7 mouse cellular contexts compared by ENCODE assay signal in genomic region chr10:119615240-119615885, GRCm38 (mm10).
DNase-seq lines count a peak whose midpoint lies in the region; ATAC-seq and TF ChIP-seq lines count a peak whose summit lies in the region.

No protein-coding gene starts in this region.

- no peaks in the 10 kb centered on the region for H3K9me3 ChIP-seq in embryonic facial prominence, embryonic 13.5 days
- H3K9me3 ChIP-seq in liver, embryonic 11.5 days (ENCODE audit: control insufficient read depth, low read length): no peaks in the 10 kb centered on the region; the same call in 1 of the 2 replicates
- H3K9me3 ChIP-seq in neural tube, embryonic 13.5 days: no peaks in the 10 kb centered on the region

- no peak overlapping the region for H3K4me3 ChIP-seq in embryonic facial prominence, embryonic 13.5 days
- H3K4me3 ChIP-seq in kidney, adult 2 months (ENCODE audit: insufficient read depth, low read depth, low read length): no peak overlapping the region
- H3K4me3 ChIP-seq in liver, embryonic 11.5 days (ENCODE audit: low read depth, low read length): no peak overlapping the region
- H3K4me3 ChIP-seq in neural tube, embryonic 13.5 days: no peak overlapping the region

- no peak for TF ChIP-seq POLR2A in kidney, adult 2 months (IDR thresholded peaks at IDR 0.05; ENCODE audit: low read depth, low read length)

- H3K4me1 ChIP-seq in embryonic facial prominence, embryonic 13.5 days: peaks cover 21% of the 10 kb centered on the region
- peaks cover 4% of the 10 kb centered on the region for H3K4me1 ChIP-seq in kidney, adult 2 months (ENCODE audit: control insufficient read depth, insufficient read depth, low read length)
- 0 out of 2 replicates have a peak, but pooled peaks cover 3% of the 10 kb centered on the region for H3K4me1 ChIP-seq in liver, embryonic 11.5 days (replicated peaks; ENCODE audit: control insufficient read depth, insufficient read depth, low read length)
- H3K4me1 ChIP-seq in neural tube, embryonic 13.5 days (replicated peaks): peaks cover 46% of the 10 kb centered on the region

- H3K27ac ChIP-seq in embryonic facial prominence, embryonic 13.5 days: peak overlapping the region; percentile 36
- H3K27ac ChIP-seq in kidney, adult 2 months (ENCODE audit: insufficient read depth, low read depth, low read length): no peak overlapping the region
- no peak overlapping the region for H3K27ac ChIP-seq in liver, embryonic 11.5 days (ENCODE audit: low read depth, low read length)
- H3K27ac ChIP-seq in neural tube, embryonic 13.5 days (replicated peaks): peak overlapping the region; percentile 33; the same call in 1 of the 2 replicates

- no peaks in the 10 kb centered on the region for H3K27me3 ChIP-seq in embryonic facial prominence, embryonic 13.5 days
- H3K27me3 ChIP-seq in kidney, adult 2 months (replicated peaks; ENCODE audit: control insufficient read depth, insufficient read depth, low read length): no peaks in the 10 kb centered on the region
- no peaks in the 10 kb centered on the region for H3K27me3 ChIP-seq in liver, embryonic 11.5 days (replicated peaks; ENCODE audit: control insufficient read depth, insufficient read depth, low read length)
- no peaks in the 10 kb centered on the region for H3K27me3 ChIP-seq in neural tube, embryonic 13.5 days

- H3K4me2 ChIP-seq in embryonic facial prominence, embryonic 13.5 days: peak overlapping the region; percentile 30
- H3K4me2 ChIP-seq in liver, embryonic 11.5 days: no peak overlapping the region
- no peak overlapping the region for H3K4me2 ChIP-seq in neural tube, embryonic 13.5 days

- H3K9ac ChIP-seq in embryonic facial prominence, embryonic 13.5 days: no peak overlapping the region
- H3K9ac ChIP-seq in liver, embryonic 11.5 days (ENCODE audit: low read depth, low read length): no peak overlapping the region
- H3K9ac ChIP-seq in neural tube, embryonic 13.5 days: no peak overlapping the region

- ATAC-seq in embryonic facial prominence, embryonic 13.5 days (ENCODE audit: insufficient number of reproducible peaks, insufficient read depth, low FRiP score, low TSS enrichment, low read depth): peak; percentile 53
- ATAC-seq in liver, embryonic 11.5 days (replicated peaks; ENCODE audit: low FRiP score): peak; percentile 39; the same call in 1 of the 2 replicates
- ATAC-seq in neural tube, embryonic 13.5 days (ENCODE audit: low read depth): peak; percentile 67

- H3K36me3 ChIP-seq in embryonic facial prominence, embryonic 13.5 days: no peaks in the 10 kb centered on the region
- H3K36me3 ChIP-seq in kidney, adult 2 months (ENCODE audit: control insufficient read depth, insufficient read depth, low read length): no peaks in the 10 kb centered on the region
- no peaks in the 10 kb centered on the region for H3K36me3 ChIP-seq in liver, embryonic 11.5 days (ENCODE audit: control insufficient read depth, insufficient read depth, low read length)
- H3K36me3 ChIP-seq in neural tube, embryonic 13.5 days: no peaks in the 10 kb centered on the region

- no peak for TF ChIP-seq CTCF in kidney, adult 2 months (conservative IDR thresholded peaks at IDR 0.05; ENCODE audit: insufficient read depth, insufficient read length, low read depth, low read length)

- DNase-seq in adrenal gland, adult 2 months: peak; percentile 92
- DNase-seq in heart, adult 9 months (ENCODE audit: low spot score in 2 of 2): peak; percentile 72 to 75
- peak; percentile 87 for DNase-seq in kidney, adult 2 months
- DNase-seq in liver, embryonic 11.5 days (ENCODE audit: low spot score): peak; percentile 33
- DNase-seq in yolk sac, embryonic 10.5 days (ENCODE audit: low spot score): peak; percentile 76

- 68% methylated on average over 14 of the region's 14 CpGs for WGBS in embryonic facial prominence, embryonic 13.5 days
- 68% methylated on average over 14 of the region's 14 CpGs for WGBS in kidney, adult 2 months
- WGBS in liver, embryonic 11.5 days: 67% methylated on average over 14 of the region's 14 CpGs
- WGBS in neural tube, embryonic 13.5 days: 71% methylated on average over 14 of the region's 14 CpGs

Comparison
In these comparisons a context has a peak if more than half of its experiments do, and no peak if none do; other contexts are left out.
1. DNase-seq: peak in every context shown above with its lines; median percentile 92 in adrenal gland, adult 2 months; 87 in kidney, adult 2 months; 76 in yolk sac, embryonic 10.5 days; 74 in heart, adult 9 months; 33 in liver, embryonic 11.5 days.
2. H3K27ac ChIP-seq: peak in embryonic facial prominence, embryonic 13.5 days (single experiment) and neural tube, embryonic 13.5 days (single experiment); none in kidney, adult 2 months (single experiment) and liver, embryonic 11.5 days (single experiment).
3. Peak in every context shown above with its lines, with median percentiles within 50 percentile points of each other: ATAC-seq.